Mouse (Mus musculus) liver, adult (tissue): ENCODE data around the gene Nthl1.

Experiments
- GATA4 ChIP-seq: IDR thresholded peaks from 2 replicates; pipeline ENCODE4 v1.6.1; 2014; ENCODE audit warnings: mild to moderate bottlenecking, low read length; ENCODE audit not compliant: insufficient replicate concordance

Gene Nthl1

DNA sequence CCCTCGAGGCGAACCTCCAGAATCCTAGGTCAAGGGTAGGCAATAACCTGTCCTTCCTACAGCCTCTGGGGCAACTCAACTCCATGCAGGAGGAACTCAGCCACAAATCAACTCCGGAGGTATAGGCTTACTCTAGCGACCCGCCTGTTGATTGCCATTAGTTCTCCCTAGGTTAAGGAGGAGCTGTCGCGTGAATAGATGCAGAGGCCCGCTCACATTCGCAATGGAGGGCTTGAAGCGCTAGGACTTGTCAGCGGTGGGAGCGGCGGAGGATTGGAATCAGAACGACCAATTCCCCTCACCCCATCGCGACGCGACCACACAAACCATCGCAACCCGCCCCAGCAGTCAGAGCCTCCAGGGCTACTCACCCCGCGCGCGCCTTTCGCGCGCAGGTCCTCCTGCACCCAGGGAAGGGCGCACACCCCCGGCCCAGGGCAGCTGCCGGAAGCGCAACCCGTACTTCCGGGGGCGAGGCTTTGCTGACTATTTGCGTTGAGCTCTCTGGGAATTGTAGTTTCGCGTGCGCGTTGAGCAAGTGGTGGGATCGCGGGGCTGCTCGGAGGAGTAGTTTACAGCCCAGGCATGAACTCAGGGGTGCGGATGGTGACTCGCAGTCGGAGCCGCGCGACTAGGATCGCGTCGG lies at the start of gene Nthl1, which contains the start of gene Tsc2:
Gene Nthl1 (plus strand): TSS at position 514 of the 646 bp plus-strand sequence.
Gene Tsc2 (minus strand): TSS at position 464 of the 646 bp plus-strand sequence.
- no peak; the same call in 1 of the 2 replicates for TF ChIP-seq GATA4

DNA sequence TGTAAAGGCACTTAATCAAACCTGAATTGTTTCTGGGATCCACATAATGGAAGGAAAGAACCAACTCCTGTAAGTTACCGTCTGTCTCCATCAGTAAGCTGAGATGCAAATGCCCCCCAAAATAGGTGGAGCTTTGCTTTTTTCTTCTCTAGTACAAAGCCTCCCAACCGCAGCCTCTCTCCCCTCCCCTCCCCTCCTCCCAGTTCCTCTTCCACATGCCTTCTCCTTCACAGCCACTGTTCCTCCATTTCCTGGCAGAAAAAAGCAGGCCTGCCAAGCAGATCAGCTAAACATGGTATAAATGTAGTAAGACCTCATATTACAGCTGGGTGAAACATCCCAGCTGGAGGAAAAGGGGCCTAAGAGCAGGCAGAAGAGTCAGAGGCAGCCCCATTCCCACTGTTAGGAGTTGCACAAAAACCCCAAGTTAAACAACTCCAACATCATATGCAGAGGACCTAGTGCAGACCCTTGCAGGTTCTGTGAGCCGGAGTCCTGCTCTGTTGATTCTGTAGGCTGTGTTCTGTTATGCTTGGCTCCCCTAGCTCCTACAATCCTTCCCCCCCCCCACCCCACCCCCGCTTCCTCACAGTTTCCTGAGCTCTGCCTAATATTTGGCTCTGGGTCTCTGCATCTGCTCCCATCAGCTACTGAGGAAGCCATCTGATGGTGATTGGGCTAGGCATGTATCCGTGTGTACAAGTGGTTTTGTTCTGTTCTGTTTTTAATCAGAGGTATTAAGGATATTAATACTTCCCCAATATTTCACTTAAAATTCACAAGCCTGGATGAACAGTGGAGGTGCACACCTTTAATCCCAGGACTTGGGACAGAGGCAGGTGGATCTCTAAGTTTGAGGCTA lies 48.6 kb upstream of the Nthl1 start:
- no peak for TF ChIP-seq GATA4

GRCm38 (mm10) chr17:24584520-24584919 lies 48.0 kb upstream of the Nthl1 start:
- TF ChIP-seq GATA4 = no peak

DNA sequence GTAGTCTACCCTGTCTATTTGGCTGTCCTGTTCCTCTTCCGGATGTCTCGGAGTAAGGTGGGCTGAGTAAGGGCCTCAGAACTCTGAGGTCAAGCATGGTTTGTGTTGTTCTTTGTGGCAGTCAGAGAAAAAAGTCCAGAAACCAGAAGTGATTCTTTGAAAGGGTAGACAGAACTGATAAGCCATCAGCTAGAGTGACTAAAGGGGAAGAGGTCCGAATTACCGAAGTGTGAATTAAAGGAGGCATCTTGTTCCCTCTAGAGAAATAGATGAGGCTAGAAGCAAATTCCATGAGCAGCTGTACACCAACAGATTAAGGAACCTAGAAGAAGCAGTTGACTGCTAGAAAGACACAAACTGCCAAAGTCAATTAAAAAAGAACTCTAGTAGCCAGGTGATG lies 45.9 kb upstream of the Nthl1 start:
- no peak for TF ChIP-seq GATA4

GRCm38 (mm10) chr17:24590943-24591342 lies 41.5 kb upstream of the Nthl1 start:
- no peak for TF ChIP-seq GATA4

DNA sequence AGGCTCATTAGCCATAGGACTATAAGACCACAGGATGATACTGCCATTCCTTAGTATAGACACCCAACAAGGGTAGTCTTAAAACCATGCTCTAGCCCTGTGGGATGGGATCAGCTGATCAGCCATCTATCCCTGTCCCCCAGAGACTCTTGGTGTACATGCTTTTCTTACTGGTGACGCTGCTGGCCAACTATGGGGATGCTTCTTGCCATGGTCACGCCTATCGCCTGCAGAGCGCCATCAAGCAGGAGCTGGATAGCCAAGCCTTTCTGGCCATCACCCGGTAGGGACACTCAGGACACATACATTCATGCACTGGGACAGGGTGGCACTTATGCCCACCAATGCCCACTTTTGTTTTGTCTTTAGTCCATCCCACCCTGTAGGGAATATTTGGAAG lies 40.8 kb upstream of the Nthl1 start:
- no peak for TF ChIP-seq GATA4

DNA sequence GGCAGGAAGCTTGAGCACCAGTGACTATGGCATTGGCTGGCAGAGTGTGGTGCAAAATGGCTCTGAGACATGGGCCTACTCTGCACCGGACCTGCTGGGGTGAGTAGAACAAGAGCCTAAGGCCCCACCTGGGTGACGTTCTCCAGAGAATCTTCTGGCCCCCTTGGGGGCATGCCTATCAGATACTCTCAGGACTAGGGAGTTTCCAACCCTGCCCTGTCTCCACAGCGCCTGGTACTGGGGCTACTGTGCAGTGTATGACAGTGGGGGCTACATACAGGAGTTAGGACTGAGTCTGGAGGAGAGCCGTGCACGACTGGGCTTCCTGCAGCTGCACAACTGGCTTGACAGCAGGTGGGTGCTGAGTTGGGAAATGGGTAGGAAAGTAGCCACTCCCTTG lies 39.2 kb upstream of the Nthl1 start:
- TF ChIP-seq GATA4 = no peak

GRCm38 (mm10) chr17:24593992-24594890 lies 38.2 kb upstream of the Nthl1 start:
- TF ChIP-seq GATA4 = no peak

DNA sequence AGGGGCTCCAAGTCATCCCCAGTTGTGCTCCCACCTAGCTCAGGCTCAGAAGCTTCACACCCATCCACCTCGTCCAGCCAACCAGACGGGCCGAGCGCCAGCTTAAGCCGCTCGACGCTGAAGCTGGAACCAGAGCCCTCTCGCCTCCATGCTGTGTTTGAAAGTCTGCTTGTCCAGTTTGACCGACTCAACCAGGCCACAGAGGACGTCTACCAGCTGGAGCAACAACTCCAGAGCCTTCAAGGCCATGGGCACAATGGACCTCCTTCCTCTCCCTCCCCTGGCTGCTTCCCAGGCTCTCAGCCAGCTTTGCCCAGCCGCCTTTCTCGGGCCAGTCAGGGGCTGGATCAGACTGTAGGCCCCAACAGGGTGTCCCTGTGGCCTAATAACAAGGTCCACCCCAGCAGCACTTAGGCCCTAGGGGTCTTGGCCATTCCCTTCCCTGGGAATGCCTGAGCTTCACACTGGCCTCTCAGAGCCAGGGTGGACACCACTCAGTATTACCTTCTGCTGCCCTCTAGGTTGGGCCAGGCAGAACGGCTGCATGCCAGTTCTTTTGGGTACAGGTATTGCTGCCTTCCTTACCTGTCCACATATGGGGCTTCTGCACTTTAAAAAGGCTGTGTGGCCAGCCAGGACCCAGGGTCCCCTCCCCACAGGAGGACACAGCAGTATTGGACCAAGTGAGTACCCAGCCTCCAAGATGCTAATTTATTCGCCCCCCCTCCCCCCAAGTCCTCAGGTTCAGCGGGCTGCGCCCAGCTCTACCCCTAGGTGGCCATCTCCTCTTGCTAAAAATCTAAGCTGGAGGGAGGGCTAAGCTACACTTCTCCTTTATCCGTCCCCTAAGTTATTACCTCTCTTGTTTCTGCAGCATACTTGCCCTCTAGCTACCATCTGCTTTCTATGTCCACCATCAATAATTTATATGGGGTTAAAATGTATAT lies 37.1 kb upstream of the Nthl1 start:
- no peak for TF ChIP-seq GATA4

DNA sequence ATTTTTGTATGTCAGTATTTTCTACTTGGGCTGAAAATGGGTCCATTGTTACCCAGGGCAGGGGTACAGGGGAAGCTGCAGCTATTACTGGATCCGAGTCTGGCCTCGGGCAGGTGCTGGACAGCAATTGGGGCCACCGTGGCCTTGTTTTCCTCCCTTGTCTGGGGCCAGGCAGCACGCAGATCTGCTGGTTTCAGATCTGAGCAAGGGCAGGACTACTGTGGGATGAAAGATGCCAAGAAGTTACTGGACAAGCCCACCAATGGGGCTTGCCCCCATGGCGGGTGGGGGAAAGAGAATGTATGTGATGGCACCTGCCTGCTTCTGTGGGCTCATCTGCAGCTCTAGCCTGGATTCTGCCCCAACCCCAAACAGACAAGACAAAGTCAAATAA lies 36.4 kb upstream of the Nthl1 start:
- TF ChIP-seq GATA4 = no peak

DNA sequence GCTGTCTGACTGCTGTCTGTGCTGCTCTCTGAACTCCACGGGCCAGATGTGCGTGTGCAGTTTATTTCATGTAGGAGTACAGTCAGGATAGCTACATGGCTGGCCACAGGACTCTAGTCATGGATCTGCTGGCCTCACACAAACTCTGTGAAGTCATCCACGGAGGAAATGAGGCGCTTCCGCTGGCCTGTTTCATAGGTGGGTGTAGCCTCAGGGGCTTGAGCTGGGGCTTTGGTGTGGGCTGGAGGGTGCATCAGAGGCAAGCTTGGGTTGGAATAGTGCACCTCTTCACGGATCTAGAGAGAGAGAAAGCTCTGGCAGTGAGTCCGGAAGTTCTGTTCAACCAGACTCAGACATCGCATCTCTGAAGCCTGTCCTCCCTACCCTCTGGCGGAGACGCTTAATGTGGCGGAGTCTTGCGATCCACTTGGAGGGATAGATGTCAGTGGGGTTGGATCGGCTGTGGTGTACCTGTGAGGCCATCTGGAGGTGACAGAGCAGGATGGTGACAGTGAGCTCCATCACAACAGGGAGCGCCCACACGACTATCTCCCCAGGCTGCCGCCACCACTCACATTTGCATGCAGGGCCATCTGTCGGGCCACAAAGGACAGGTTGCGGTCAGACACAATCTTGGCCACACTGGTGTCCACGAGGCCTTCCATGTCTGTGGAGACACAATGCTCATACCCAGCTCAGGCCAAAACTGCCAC lies 35.9 kb upstream of the Nthl1 start:
- no peak for TF ChIP-seq GATA4

DNA sequence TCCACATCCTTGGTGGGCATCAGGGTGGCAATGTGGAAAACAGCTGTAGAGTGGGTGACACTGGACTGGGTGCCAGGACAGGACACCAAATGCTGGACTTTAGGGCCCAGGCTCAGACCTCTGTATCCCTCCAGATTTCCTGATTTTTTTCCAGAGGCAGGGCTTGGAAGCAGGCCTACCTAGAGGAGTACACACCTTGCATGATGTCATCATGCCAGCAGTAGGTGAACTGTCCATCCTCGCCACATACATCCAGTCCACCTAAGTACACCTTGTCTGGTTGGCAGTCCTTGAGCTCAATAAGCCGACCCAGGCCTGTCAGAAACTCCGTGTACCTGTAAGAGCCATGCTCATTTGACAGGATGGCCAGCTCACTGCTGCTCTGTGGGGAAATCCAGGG lies 34.5 kb upstream of the Nthl1 start:
- TF ChIP-seq GATA4 = no peak

GRCm38 (mm10) chr17:24600502-24600901 lies 32.0 kb upstream of the Nthl1 start:
- TF ChIP-seq GATA4 = no peak

DNA sequence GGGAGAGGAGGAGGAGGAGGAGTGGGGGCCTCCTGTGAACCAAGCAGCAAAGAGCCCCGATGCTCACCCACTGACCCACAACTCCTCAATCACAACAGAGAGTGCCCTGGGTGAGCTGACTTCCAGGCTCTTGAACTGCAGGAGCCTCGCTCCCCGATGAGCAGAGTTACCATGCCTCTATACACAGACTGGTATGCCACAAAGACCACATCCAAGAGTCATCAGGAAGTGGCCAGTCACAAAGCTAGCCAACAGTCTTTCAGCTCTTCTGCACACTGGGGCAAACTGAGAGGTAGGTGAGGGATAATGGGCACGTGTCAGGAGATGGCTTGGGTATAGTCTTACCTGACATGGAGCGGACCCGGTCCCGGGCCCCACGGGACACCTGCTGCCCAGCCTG lies 28.5 kb upstream of the Nthl1 start:
- no peak for TF ChIP-seq GATA4
